Mouse (Mus musculus) forebrain, embryonic 14.5 days (tissue): ENCODE data around the gene Il23a. TPM values are rescaled to one million over a fixed set of nuclear protein-coding genes. Genes with fewer than 3 reads are reported as not detected.
"Not testable (repeated sequence)": the region's sequence is repeated elsewhere in the genome, so short reads cannot be mapped to it uniquely, and the experiment has no call there.

Experiments
- ATAC-seq: fragments of 200-750 bp; cut with Nextera tagmentation; 2 replicates; pipeline ENCODE4 v1.8.0; 2017; ENCODE audit warnings: mild to moderate bottlenecking, moderate library complexity
- DNase-seq: peaks from one replicate; pipeline ENCODE4 v3.0.0-alpha.2; 2015; ENCODE audit warnings: low spot score
- H3K27ac ChIP-seq: fragments of 300-500 bp; sonication (generic); 2 replicates; pipeline ENCODE4 v1.5.1; 2014; ENCODE audit warnings: low read depth, mild to moderate bottlenecking, control low read depth, low read length, moderate library complexity
- H3K27me3 ChIP-seq: fragments of 300-500 bp; sonication (generic); replicated peaks from 2 replicates; pipeline ENCODE4 v1.6.1; 2014; ENCODE audit warnings: low read length, control low read depth, mixed read lengths; ENCODE audit not compliant: control insufficient read depth, insufficient read depth
- H3K36me3 ChIP-seq: fragments of 300-500 bp; sonication (generic); 2 replicates; pipeline ENCODE4 v1.6.1; 2014; ENCODE audit warnings: low read length, control low read depth; ENCODE audit not compliant: control insufficient read depth, insufficient read depth
- H3K4me1 ChIP-seq: fragments of 300-500 bp; sonication (generic); 2 replicates; pipeline ENCODE4 v1.6.1; 2014; ENCODE audit warnings: antibody characterized with exemption, low read length, control low read depth; ENCODE audit not compliant: control insufficient read depth, insufficient read depth
- H3K4me2 ChIP-seq: fragments of 300-500 bp; sonication (generic); 2 replicates; pipeline ENCODE4 v1.6.1; 2014; ENCODE audit warnings: mild to moderate bottlenecking, control low read depth, low read length
- H3K4me3 ChIP-seq: fragments of 300-500 bp; sonication (generic); 2 replicates; pipeline ENCODE4 v1.5.1; 2014; ENCODE audit warnings: low read depth, low read length, control low read depth
- H3K9ac ChIP-seq: fragments of 300-500 bp; sonication (generic); 2 replicates; pipeline ENCODE4 v1.6.1; 2014; ENCODE audit warnings: mild to moderate bottlenecking, low read length, control low read depth, moderate library complexity
- H3K9me3 ChIP-seq: fragments of 300-500 bp; sonication (generic); replicated peaks from 2 replicates; pipeline ENCODE4 v1.6.1; 2016; ENCODE audit warnings: low read length, control low read depth, mixed read lengths; ENCODE audit not compliant: control insufficient read depth
- WGBS: fragments of 180-500 bp; shearing (Covaris S2); extraction: QIAGEN DNeasy Blood & Tissue Kit; methylation state at CpG from one replicate; pipeline ENCODE4 v1.1.7; 2014; 5-methylcytosine and 5-hydroxymethylcytosine counted together
- polyA plus RNA-seq: library from polyadenylated mRNA; unstranded; fragments of >200 nt; fragmentation: Nextera tagmentation; extraction: Ambion mirVana; gene quantifications from 2 replicates; pipeline ENCODE4 v1.2.1, GENCODE M21; 2014

Gene Il23a
- polyA plus RNA-seq, 1 experiment from 2014 or later, result not detected

GRCm38 (mm10) chr10:128278158-128278557, 20.4 kb downstream of the Il23a start:
- Histone ChIP-seq H3K4me3 (no peak overlapping the region), H3K4me2 (no peak overlapping the region), H3K4me1 (no peaks in the 10 kb centered on the region), H3K27me3 (no peaks in the 10 kb centered on the region), H3K36me3 (peaks cover 48% of the 10 kb centered on the region), H3K9ac (no peak overlapping the region), H3K9me3 (no peaks in the 10 kb centered on the region), H3K27ac (no peak overlapping the region)
- 55% methylated on average over 6 of the region's 6 CpGs for WGBS
- no peak for DNase-seq
- ATAC-seq, result no peak

- not testable (repeated sequence) for H3K4me3 ChIP-seq, H3K4me1 ChIP-seq, H3K27ac ChIP-seq, H3K9me3 ChIP-seq, H3K27me3 ChIP-seq, H3K4me2 ChIP-seq, ATAC-seq, DNase-seq, H3K9ac ChIP-seq
- H3K36me3 ChIP-seq, result peaks cover 25% of the 10 kb centered on the region
- WGBS, result 96% methylated on average over 1 of the region's 1 CpGs
Observed at GRCm38 (mm10) chr10:128275374-128275773, 23.2 kb downstream of the Il23a start.

- peaks cover 11% of the 10 kb centered on the region; the same call in 1 of the 2 replicates for H3K36me3 ChIP-seq
- not testable (repeated sequence) for H3K9ac ChIP-seq, DNase-seq, H3K27ac ChIP-seq, H3K4me1 ChIP-seq, ATAC-seq, H3K9me3 ChIP-seq, H3K4me2 ChIP-seq, H3K4me3 ChIP-seq, H3K27me3 ChIP-seq
- WGBS, result 93% methylated on average over 4 of the region's 7 CpGs
Observed at GRCm38 (mm10) chr10:128272819-128273439, 25.6 kb downstream of the Il23a start.

GRCm38 (mm10) chr10:128271883-128272282, 26.7 kb downstream of the Il23a start:
- Histone ChIP-seq H3K36me3 (peaks cover 4% of the 10 kb centered on the region; the same call in 1 of the 2 replicates), H3K4me3 (no peak overlapping the region), H3K4me2 (no peak overlapping the region), H3K9ac (no peak overlapping the region), H3K4me1 (0 out of 2 replicates have a peak, but pooled peaks cover 2% of the 10 kb centered on the region), H3K27me3 (no peaks in the 10 kb centered on the region), H3K27ac (no peak overlapping the region), H3K9me3 (no peaks in the 10 kb centered on the region)
- WGBS, result 72% methylated on average over 2 of the region's 2 CpGs
- DNase-seq (no peak), ATAC-seq (no peak)

DNA sequence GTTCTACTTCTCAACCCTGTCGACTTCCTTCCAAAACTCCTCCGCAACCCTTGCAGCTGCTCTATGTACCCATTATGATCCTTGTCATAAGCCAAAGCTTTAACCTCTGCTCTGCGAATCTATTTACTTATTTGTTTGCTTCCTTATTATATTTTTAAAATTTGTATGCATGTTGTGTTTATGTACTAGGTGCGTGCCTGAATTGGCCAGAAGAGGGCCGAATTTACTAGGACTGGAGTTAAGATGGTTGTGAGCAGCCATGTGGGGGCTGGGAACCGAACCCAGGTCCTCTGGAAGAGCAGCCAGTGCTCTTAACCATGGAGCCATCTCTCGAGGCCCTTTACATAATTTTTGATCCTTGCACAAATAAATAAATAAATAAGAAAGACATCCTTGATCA, 27.7 kb downstream of the Il23a start:
- H3K9ac ChIP-seq, result peak overlapping the region; percentile 66
- no peaks in the 10 kb centered on the region for H3K27me3 ChIP-seq
- H3K9me3 ChIP-seq, result no peaks in the 10 kb centered on the region
- H3K27ac ChIP-seq, result 0 out of 2 replicates have a peak overlapping the region, but pooled peaks have one; percentile 6
- WGBS, result 43% methylated on average over 7 of the region's 7 CpGs
- ATAC-seq (no peak), DNase-seq (no peak)
- peak overlapping the region; percentile 63 for H3K4me2 ChIP-seq
- H3K4me1 ChIP-seq, result 0 out of 2 replicates have a peak, but pooled peaks cover 2% of the 10 kb centered on the region
- no peaks in the 10 kb centered on the region for H3K36me3 ChIP-seq
- peak overlapping the region; percentile 60 for H3K4me3 ChIP-seq

GRCm38 (mm10) chr10:128270287-128270841, 28.2 kb downstream of the Il23a start, which contains the start of gene Stat2:
Stat2 (plus strand) TSS chr10:128270559.
- DNase-seq (peak; percentile 98), ATAC-seq (peak; percentile 100)
- Histone ChIP-seq H3K36me3 (no peaks in the 10 kb centered on the region), H3K9me3 (no peaks in the 10 kb centered on the region), H3K27me3 (no peaks in the 10 kb centered on the region), H3K4me3 (peak within 1 kb of the TSS; percentile 60), H3K4me2 (peak within 1 kb of the TSS; percentile 63), H3K4me1 (0 out of 2 replicates have a peak, but pooled peaks cover 2% of the 10 kb centered on the region), H3K9ac (peak within 1 kb of the TSS; percentile 66), H3K27ac (peak within 1 kb of the TSS; percentile 36; the same call in 1 of the 2 replicates)
- WGBS, result under 1% methylated on average over 43 of the region's 43 CpGs

- H3K4me3 ChIP-seq, result no peak overlapping the region
- no peak for DNase-seq
- no peak for ATAC-seq
Observed at GRCm38 (mm10) chr10:128269206-128269910, 29.2 kb downstream of the Il23a start.

GRCm38 (mm10) chr10:128268371-128268770, 30.2 kb downstream of the Il23a start, which contains the start of gene Apof:
Apof (plus strand) TSS chr10:128268671.
- no peak within 1 kb of the TSS for H3K27ac ChIP-seq
- no peaks in the 10 kb centered on the region for H3K9me3 ChIP-seq
- ATAC-seq, result no peak
- H3K4me3 ChIP-seq, result no peak within 1 kb of the TSS
- H3K4me1 ChIP-seq, result 0 out of 2 replicates have a peak, but pooled peaks cover 2% of the 10 kb centered on the region
- DNase-seq, result no peak
- no peaks in the 10 kb centered on the region for H3K27me3 ChIP-seq
- H3K9ac ChIP-seq, result no peak within 1 kb of the TSS
- no peak within 1 kb of the TSS for H3K4me2 ChIP-seq
- 83% methylated on average over 6 of the region's 6 CpGs for WGBS
- H3K36me3 ChIP-seq, result no peaks in the 10 kb centered on the region

More at GRCm38 (mm10) chr10:128269206-128269910, 29.2 kb downstream of the Il23a start:
- Histone ChIP-seq H3K4me1 (0 out of 2 replicates have a peak, but pooled peaks cover 2% of the 10 kb centered on the region), H3K36me3 (no peaks in the 10 kb centered on the region), H3K9me3 (no peaks in the 10 kb centered on the region), H3K27ac (no peak overlapping the region), H3K4me2 (no peak overlapping the region), H3K9ac (no peak overlapping the region), H3K27me3 (no peaks in the 10 kb centered on the region)
- WGBS, result 91% methylated on average over 16 of the region's 16 CpGs
